Mouse (Mus musculus): Measurements from ENCODE around the gene Atf4.

Atf4 gene

GRCm38 (mm10) chr15:80280646-80281045, 25.7 kb downstream of the Atf4 start:
- no peak for DNase-seq (ENCODE audit: low spot score)

DNA sequence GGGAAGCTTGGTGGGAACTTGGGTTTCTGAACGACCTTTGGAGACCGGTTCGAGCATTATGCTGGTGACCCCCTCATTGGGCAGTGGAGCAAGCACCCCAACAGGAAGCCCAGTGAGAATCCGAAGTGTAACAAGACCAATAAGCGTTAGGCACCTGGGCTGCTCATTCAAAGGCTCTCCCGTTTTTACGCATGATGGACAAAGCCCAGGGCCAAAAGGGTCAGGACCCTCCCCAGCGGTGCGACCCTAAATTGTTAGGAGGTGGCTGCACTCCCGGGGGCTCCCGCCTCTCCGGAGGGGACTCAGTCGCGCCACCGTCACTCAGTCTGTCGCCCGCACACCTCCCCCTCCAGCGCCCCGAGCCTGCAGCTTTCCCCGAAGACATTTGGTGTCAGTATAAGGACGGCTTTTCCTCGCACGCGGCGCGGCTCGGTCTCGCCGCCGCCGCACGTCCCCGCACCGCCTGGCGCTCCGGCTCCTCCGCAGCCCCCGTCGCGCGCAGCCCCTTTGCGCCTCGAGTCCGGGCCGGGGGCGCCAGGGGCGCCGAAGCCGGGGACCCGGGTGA, 31.9 kb downstream of the Atf4 start, which contains the start of gene Cacna1i:
Cacna1i (plus strand) TSS at position 388 of the 565 bp plus-strand sequence.
- DNase-seq (ENCODE audit: low spot score): peak; percentile 72

- no peak for DNase-seq (ENCODE audit: low spot score)
Observed at GRCm38 (mm10) chr15:80288036-80288435, 33.1 kb downstream of the Atf4 start.

DNA sequence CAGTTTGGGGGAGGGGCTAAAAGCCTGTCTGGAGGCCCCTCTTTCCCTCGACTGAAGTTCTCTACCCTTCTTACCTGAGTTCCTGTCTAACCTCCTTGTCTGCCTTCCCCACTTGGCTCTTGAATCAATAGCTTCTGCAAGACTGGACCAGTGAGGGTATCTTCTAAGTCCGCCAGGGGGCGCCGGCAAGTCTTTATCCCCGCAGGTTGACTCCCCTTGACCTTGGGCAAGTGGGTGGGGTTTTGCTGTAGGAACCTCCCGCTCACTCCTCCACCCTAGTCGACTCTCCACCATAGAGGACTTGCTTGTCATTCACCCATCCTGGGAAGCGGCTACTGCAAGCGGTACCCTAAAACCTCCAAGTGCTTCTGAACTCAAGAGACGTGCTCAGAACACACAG, 34.5 kb downstream of the Atf4 start:
- peak; percentile 91 for DNase-seq (ENCODE audit: low spot score)

DNA sequence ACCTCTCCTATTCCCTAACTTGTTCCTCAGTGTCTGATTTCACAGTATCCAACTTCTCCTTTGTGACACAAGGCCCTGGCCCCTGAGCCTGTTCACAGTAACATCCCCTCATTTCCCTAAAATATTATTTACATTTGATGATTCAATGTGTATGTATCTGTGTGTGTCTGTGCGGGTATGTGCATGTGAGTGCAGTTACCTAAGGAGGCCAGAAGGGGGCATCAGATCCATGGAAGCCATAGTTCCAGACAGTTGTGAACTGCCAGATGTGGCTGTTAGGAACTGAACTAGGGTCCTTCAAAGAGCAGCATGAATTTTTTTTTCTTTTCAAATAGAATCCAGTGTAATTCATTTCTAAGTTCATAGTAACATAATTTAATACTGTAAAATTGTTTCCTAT, 42.2 kb downstream of the Atf4 start:
- no peak for DNase-seq (ENCODE audit: low spot score)

DNA sequence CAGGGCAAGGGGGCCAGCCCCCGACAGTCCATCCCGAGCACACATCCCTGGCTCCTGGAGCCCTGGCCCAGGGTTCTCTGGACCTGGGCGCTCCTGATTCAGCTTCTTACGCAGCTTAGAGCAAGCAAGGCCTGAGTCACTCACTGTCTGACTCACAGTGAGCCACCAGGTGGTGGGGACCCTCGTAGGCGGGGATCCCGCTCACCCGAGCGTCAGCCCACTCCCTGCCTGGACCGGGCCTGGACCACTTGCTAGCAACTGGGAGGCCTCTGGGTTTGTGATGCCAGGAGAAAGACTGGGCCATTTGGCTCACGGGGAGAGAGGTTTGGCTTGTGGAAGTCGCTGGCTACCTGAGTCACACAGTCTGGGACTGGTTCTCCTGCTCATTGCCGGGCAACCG, 48.8 kb downstream of the Atf4 start:
- DNase-seq (ENCODE audit: low spot score): no peak

DNA sequence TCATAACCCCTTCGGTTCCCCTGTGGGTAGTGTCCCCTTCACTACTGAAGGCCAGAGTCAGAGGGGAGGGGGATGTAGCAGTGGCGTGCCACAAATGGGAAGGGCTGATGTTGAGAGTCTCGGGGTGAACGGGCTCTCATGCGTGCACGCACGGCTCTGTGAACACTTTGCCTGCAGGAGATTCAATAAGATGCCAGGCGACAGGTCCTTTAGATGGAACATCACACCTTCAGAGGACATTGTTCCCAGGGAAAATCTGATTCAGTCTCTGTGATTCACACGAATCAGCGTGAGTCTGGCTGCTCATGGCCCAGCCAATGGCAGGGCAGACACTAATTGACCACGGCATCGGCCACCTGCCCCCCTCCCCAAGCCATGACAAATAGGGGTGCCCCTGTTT, 49.2 kb downstream of the Atf4 start:
- no peak for DNase-seq (ENCODE audit: low spot score)

- DNase-seq (ENCODE audit: low spot score): peak; percentile 29
Observed at GRCm38 (mm10) chr15:80306146-80306545, 51.2 kb downstream of the Atf4 start.
